Mouse (Mus musculus): ENCODE measurements around the gene Micu1.

Gene Micu1

DNA sequence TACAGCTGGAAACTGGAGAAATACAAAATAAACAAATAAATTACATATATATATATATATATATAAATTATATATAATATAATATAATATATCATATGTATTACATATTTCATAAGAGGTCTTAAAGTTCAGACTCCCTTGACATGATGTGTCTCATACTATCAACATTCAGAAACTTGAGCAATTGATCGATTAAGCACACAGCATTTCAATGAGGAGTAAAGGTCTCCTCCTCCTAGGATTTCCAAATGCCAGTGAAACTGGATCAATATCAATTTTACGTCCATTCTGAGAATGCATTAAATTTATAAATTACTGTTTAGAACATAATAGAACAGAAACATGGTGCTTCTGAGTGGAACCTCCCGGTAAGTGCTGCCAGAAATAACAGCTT, 71.9 kb downstream of the Micu1 start:
- no peak for DNase-seq (ENCODE audit: low read depth, low spot score)

- no peak for DNase-seq (ENCODE audit: low read depth, low spot score)
Observed at GRCm38 (mm10) chr10:59777246-59777645, 75.0 kb downstream of the Micu1 start.

- no peak for DNase-seq (ENCODE audit: low read depth, low spot score)
Observed at GRCm38 (mm10) chr10:59778137-59778710, 75.9 kb downstream of the Micu1 start.

- no peak for DNase-seq (ENCODE audit: low read depth, low spot score)
Observed at GRCm38 (mm10) chr10:59780698-59781097, 78.4 kb downstream of the Micu1 start.

DNA sequence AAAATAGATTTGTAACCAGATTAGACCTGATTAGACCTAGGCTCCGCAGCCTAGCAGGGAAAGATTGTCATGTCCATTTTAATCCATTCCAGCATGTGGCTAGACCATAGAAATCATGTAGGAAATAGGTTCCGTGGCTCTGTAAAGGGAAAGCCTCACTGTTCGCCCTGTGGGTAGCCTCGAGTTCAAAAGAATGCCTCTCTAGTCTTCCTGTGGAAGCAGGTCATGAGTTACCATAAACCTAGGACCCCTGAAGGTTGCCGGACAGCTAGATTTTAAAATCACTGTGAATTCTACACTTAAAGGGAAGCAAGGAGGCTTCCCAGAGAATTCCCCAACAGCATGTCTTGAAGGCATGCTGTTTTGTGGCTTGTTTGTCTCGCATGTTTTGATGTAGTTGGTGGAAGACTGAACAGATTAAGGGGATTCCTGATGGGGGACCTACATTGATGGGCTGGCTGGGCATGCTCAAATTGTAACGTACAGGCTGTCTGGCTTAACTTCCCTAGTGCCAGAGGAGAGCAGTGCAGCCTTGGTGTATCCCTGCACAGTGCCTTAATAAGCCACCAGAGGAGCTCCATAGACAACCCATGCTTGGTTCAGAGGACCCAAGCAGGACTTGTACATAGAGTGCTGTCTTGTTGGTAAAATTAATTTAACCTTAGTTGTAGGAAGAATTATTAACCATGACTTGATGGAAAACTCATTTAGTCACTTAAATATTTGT, 79.1 kb downstream of the Micu1 start:
- peak; percentile 23 for DNase-seq (ENCODE audit: low read depth, low spot score)

DNA sequence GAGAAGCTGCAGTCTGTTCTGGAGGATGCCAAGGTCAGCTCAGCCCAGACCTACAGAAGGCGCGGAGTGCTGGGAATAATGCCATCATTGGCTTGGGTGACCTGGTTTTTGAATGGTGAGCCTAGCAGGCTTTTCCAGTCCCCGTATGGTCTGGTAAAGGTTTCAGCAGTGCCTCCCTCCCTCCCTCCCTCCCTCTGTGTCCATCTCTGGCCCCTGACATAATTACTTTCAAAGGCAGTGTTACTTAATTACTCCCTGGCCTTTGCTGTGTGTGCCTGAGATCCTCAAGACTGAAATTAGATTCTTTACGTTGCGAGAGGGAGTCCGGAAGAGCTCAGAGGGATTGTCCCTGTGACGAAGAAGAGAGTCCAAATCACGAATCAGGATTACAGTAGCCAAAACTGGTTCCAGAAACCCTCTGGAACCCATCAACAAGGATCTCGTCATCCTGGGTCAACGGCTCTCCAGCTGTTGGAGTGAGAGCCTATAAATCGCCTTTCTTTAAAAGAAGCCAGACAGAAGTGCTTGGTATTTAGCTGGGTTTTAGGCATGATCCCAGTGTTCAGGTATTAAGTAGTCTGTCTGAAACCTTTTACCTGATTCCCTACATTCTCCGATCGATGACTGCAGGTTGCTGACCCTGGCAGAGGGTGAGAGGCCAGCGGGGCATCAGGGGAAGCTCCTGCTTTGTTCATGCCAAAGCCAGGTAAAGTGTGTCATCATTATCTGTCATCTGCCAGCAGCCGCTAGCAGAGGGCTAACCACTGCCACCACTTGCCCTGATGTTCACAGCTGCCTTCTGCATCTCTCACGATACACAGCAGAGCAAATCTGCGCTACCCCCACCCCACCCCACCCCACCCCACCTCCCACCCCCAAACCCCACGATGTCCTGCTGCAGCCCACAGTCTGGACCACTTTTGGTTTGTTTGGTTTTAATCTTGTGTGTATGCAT, 82.7 kb downstream of the Micu1 start:
- no peak for DNase-seq (ENCODE audit: low read depth, low spot score)

GRCm38 (mm10) chr10:59786289-59786688, 84.0 kb downstream of the Micu1 start:
- DNase-seq (ENCODE audit: low read depth, low spot score), result no peak

- peak; percentile 76 for DNase-seq (ENCODE audit: low read depth, low spot score)
Observed at GRCm38 (mm10) chr10:59787140-59787800, 85.0 kb downstream of the Micu1 start.

- no peak for DNase-seq (ENCODE audit: low read depth, low spot score)
Observed at GRCm38 (mm10) chr10:59787870-59788269, 85.6 kb downstream of the Micu1 start.

DNA sequence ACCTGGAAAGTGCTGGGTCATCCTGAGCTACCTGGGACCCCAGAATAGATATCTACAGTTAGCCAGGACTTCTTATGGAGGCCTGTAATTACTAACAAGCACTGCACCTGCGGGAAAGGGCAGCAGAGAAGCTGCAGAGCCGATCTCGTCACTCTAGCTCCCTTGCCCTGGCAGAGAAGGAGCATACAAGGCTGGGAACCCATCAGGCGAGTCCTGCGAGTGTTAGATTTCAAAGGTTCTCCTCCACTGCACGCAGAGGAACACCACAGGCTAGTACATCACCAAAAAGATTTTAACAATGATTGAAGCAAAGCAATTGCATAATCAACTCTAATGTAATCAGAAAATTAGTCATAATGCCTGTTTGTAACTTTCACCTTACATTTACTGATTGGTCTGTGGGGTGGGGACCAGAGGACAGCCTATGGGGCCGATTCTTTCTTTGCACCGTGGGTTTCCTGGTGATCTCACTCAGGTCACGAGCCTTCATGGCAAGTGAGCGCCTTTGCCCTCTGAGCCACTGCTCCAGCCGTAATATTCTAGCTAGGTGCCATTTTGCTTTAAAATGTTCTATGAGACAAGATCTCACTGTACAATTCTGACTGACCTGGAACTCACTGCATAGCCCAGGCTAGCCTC, 88.1 kb downstream of the Micu1 start:
- DNase-seq (ENCODE audit: low read depth, low spot score), result no peak

GRCm38 (mm10) chr10:59791896-59792295, 89.6 kb downstream of the Micu1 start:
- no peak for DNase-seq (ENCODE audit: low read depth, low spot score)

- no peak for DNase-seq (ENCODE audit: low read depth, low spot score)
Observed at GRCm38 (mm10) chr10:59792575-59793176, 90.4 kb downstream of the Micu1 start.

DNA sequence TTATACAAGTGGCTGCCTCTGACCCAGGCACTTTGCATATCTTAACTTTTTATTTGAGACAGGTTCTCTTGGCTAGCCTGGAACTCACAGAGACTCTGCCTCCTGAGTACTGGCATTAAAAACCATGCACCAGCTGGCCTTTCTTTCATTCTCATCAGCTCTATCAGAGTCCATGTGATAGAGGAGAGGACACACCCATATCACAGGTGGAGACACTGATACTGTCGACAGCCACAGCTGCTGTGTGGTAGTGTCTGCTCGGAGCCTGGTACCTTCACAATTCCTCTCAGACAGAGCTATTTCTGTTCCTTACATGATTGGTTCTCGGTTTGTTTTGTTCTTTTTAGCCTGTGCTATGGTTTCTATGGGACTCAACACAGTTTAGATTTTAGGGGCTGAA, 91.2 kb downstream of the Micu1 start:
- DNase-seq (ENCODE audit: low read depth, low spot score), result no peak

GRCm38 (mm10) chr10:59795085-59795484, 92.8 kb downstream of the Micu1 start:
- peak; percentile 71 for DNase-seq (ENCODE audit: low read depth, low spot score)

DNA sequence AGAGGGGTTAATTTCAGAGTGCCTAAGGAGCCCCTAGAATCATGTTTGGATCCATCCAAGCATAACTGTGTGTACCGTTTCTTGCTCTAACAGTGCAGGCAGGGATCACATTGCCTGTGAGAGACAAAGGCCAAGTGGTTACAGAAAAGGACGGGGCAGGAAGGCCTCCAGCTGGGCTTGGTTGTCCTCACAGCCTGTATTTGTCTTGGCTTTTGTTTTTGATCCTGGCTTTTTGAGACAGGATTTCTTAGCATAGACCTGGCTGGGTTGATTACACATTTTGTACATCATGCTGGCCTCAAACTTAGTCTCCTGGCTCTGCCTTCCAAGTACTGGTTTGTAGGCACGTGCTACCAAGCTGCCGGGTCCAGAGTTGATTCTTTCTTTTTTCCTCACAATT, 93.6 kb downstream of the Micu1 start:
- peak; percentile 76 for DNase-seq (ENCODE audit: low read depth, low spot score)

DNA sequence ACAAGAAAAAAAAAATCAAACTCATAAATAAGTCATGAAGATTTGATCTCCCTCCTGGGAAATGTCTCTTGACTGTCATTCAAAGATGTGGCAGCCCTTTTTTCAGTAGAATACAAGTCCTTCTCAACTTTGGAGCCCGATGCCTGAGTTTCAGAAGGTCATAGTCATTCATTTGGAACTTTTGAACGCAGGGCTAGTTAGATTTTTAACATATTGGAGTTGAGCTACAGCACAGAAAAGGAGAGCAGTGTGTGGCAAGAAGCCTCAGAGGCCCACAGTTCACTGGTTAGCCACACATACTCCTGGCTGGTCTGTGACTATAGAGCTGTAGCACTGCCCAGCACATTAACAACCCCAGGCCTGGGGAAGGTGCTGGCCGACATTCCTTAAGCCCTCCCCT, 96.1 kb downstream of the Micu1 start:
- no peak for DNase-seq (ENCODE audit: low read depth, low spot score)

DNA sequence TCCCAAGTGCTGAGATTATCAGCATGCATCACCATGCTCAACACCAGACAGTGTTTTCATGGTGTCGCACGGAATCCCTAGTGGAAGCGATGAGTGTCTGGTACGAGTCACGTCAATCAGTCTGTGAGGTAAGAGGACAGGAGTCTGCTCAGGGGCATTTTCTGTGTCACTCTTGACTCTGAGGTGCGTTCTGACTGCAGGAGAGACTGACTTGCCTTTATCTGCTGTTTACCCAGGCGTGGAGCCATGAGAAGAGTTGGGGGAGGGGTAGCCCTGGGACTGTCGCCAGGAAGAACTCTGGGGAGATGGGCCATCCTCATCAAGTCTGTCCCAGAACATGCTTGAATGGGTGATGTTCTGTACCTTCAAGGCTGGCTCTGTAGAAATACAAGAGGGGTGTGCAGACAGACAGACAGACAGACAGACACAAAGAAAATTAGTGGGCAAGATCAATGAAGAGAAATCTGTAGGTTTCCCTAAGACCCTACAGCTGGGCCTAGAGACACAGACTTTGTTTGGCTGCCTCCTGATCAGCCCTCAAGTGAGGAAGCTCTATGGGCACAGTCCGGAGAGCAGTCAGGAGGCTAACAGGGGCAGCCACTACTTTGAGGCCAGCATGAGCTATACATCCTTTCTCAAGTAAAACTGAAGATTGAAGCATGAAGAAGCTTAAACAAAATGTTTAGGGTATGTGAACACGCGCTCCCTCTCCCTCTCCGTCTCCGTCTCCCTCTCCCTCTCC, 97.2 kb downstream of the Micu1 start:
- no peak for DNase-seq (ENCODE audit: low read depth, low spot score)

DNA sequence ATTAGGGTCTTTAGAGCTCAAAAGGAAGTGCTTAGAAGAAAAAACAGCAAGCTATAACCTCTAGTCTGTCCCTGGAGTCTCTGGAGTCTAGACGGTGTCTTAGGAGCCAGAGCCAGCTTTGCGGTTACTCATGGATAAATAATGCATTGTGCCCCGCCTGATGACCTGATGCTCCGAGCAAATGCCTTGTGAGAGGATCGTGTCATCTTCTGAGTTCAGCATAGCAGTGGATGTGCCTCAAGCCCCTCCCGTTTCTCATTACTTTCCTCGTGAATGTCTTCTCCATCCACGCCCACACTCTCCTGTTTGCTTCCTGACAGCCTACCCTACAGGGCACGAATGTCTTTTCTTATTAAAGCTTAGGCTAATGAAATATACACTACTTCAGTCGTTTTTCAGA, 97.9 kb downstream of the Micu1 start:
- no peak for DNase-seq (ENCODE audit: low read depth, low spot score)

DNA sequence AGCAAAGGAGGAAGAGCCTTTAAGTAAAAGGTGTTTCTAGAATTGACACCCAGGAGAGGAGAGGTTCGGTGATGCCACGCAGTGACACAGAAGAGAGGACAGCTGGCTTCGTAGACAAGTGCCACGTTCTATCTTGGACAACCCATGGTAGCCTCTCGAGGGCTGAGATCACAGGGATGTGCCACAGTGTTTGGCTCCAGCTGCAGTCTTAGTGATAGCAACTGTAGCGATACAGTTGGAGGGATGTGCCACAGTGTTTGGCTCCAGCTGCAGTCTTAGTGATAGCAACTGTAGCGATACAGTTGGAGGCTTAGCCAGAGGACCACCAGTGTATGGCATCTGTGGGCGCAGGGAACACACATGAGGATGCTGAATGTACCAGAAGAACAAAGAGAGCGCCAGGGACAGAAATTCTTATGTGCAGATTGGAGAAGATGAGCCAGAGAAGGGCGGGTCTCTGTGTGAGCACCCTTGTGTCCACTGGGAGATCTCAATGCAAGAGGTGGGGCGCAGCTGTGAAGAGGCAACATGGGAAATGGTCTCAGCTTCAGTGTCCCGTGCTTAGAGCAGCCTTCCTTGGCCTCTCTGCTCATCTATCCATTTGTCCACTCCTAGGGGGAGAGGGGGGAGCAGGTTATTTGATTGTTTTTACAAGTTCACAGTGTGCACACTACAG, 98.7 kb downstream of the Micu1 start:
- DNase-seq (ENCODE audit: low read depth, low spot score), result no peak

GRCm38 (mm10) chr10:59808677-59809076, 106.4 kb downstream of the Micu1 start:
- no peak for DNase-seq (ENCODE audit: low read depth, low spot score)

Data from R1 (cell line).